Mouse (Mus musculus): ENCODE measurements at regions not wholly inside any gene's neighbourhood (a gene's known extent, or its start where the extent isn't known, plus 50 kb on each side); places are given as distances from the start of the nearest gene placed in this dataset.

- Histone ChIP-seq H3K4me3 (ENCODE audit: low read depth, low read length) (no peak overlapping the region), H3K36me3 (ENCODE audit: control insufficient read depth, insufficient read depth, low read length) (no peaks in the 10 kb centered on the region), H3K4me1 (ENCODE audit: control insufficient read depth, insufficient read depth, low read length) (peaks cover 25% of the 10 kb centered on the region), H3K27ac (ENCODE audit: low read length) (no peak overlapping the region), H3K9ac (replicated peaks; ENCODE audit: low read depth, low read length) (no peak overlapping the region), H3K27me3 (ENCODE audit: control insufficient read depth, insufficient read depth, low read length) (no peaks in the 10 kb centered on the region), H3K4me2 (replicated peaks; ENCODE audit: low read depth, low read length) (no peak overlapping the region), H3K9me3 (ENCODE audit: control insufficient read depth, low read depth, low read length) (no peaks in the 10 kb centered on the region)
- WGBS = 69% methylated on average over 5 of the region's 5 CpGs
- no peak for ATAC-seq (ENCODE audit: insufficient number of reproducible peaks, insufficient read depth, low FRiP score, low read depth)
Measured at GRCm38 (mm10) chr9:35363079-35363478, 57.8 kb upstream of the Cdon start.

- H3K36me3 ChIP-seq (ENCODE audit: control insufficient read depth, insufficient read depth, low read length) = no peaks in the 10 kb centered on the region
- no peaks in the 10 kb centered on the region for H3K27me3 ChIP-seq (ENCODE audit: control insufficient read depth, insufficient read depth, low read length)
- WGBS = 30% methylated on average over 4 of the region's 4 CpGs
- H3K4me3 ChIP-seq (ENCODE audit: low read depth, low read length) = no peak overlapping the region
- no peak for ATAC-seq (ENCODE audit: insufficient number of reproducible peaks, insufficient read depth, low FRiP score, low read depth)
- H3K27ac ChIP-seq (ENCODE audit: low read length) = no peak overlapping the region
- no peak overlapping the region for H3K4me2 ChIP-seq (replicated peaks; ENCODE audit: low read depth, low read length)
- no peaks in the 10 kb centered on the region for H3K9me3 ChIP-seq (ENCODE audit: control insufficient read depth, low read depth, low read length)
- peaks cover 25% of the 10 kb centered on the region for H3K4me1 ChIP-seq (ENCODE audit: control insufficient read depth, insufficient read depth, low read length)
- no peak overlapping the region for H3K9ac ChIP-seq (replicated peaks; ENCODE audit: low read depth, low read length)
Measured at GRCm38 (mm10) chr9:35363936-35364335, 57.0 kb upstream of the Cdon start.

GRCm38 (mm10) chr9:35365975-35366374, 55.0 kb upstream of the Cdon start:
- Histone ChIP-seq H3K36me3 (ENCODE audit: control insufficient read depth, insufficient read depth, low read length) (no peaks in the 10 kb centered on the region), H3K27ac (ENCODE audit: low read length) (no peak overlapping the region), H3K4me1 (ENCODE audit: control insufficient read depth, insufficient read depth, low read length) (peaks cover 8% of the 10 kb centered on the region; the same call in 1 of the 2 replicates), H3K9me3 (ENCODE audit: control insufficient read depth, low read depth, low read length) (no peaks in the 10 kb centered on the region), H3K9ac (replicated peaks; ENCODE audit: low read depth, low read length) (no peak overlapping the region), H3K4me3 (ENCODE audit: low read depth, low read length) (no peak overlapping the region), H3K4me2 (replicated peaks; ENCODE audit: low read depth, low read length) (no peak overlapping the region), H3K27me3 (ENCODE audit: control insufficient read depth, insufficient read depth, low read length) (no peaks in the 10 kb centered on the region)
- 96% methylated on average over 5 of the region's 5 CpGs for WGBS
- no peak for ATAC-seq (ENCODE audit: insufficient number of reproducible peaks, insufficient read depth, low FRiP score, low read depth)

GRCm38 (mm10) chr9:35369063-35369462, 51.9 kb upstream of the Cdon start:
- no peak overlapping the region for H3K27ac ChIP-seq (ENCODE audit: low read length)
- H3K4me1 ChIP-seq (ENCODE audit: control insufficient read depth, insufficient read depth, low read length) = no peaks in the 10 kb centered on the region
- ATAC-seq (ENCODE audit: insufficient number of reproducible peaks, insufficient read depth, low FRiP score, low read depth) = no peak
- H3K27me3 ChIP-seq (ENCODE audit: control insufficient read depth, insufficient read depth, low read length) = no peaks in the 10 kb centered on the region
- no peak overlapping the region for H3K4me3 ChIP-seq (ENCODE audit: low read depth, low read length)
- no peak overlapping the region for H3K9ac ChIP-seq (replicated peaks; ENCODE audit: low read depth, low read length)
- H3K4me2 ChIP-seq (replicated peaks; ENCODE audit: low read depth, low read length) = no peak overlapping the region
- no peaks in the 10 kb centered on the region for H3K36me3 ChIP-seq (ENCODE audit: control insufficient read depth, insufficient read depth, low read length)
- no peaks in the 10 kb centered on the region for H3K9me3 ChIP-seq (ENCODE audit: control insufficient read depth, low read depth, low read length)
- WGBS = 65% methylated on average over 5 of the region's 5 CpGs

- Histone ChIP-seq H3K27ac (ENCODE audit: low read length) (no peak overlapping the region), H3K4me1 (ENCODE audit: control insufficient read depth, insufficient read depth, low read length) (no peaks in the 10 kb centered on the region), H3K4me3 (ENCODE audit: low read depth, low read length) (no peak overlapping the region), H3K9ac (replicated peaks; ENCODE audit: low read depth, low read length) (no peak overlapping the region), H3K9me3 (ENCODE audit: control insufficient read depth, low read depth, low read length) (no peaks in the 10 kb centered on the region), H3K4me2 (replicated peaks; ENCODE audit: low read depth, low read length) (no peak overlapping the region), H3K27me3 (ENCODE audit: control insufficient read depth, insufficient read depth, low read length) (no peaks in the 10 kb centered on the region), H3K36me3 (ENCODE audit: control insufficient read depth, insufficient read depth, low read length) (no peaks in the 10 kb centered on the region)
- ATAC-seq (ENCODE audit: insufficient number of reproducible peaks, insufficient read depth, low FRiP score, low read depth) = no peak
- 83% methylated on average over 3 of the region's 3 CpGs for WGBS
Measured at GRCm38 (mm10) chr9:35370031-35370430, 50.9 kb upstream of the Cdon start.

GRCm38 (mm10) chr9:35370895-35371294, 50.0 kb upstream of the Cdon start:
- Histone ChIP-seq H3K36me3 (ENCODE audit: control insufficient read depth, insufficient read depth, low read length) (no peaks in the 10 kb centered on the region), H3K9me3 (ENCODE audit: control insufficient read depth, low read depth, low read length) (no peaks in the 10 kb centered on the region), H3K9ac (replicated peaks; ENCODE audit: low read depth, low read length) (no peak overlapping the region), H3K4me1 (ENCODE audit: control insufficient read depth, insufficient read depth, low read length) (no peaks in the 10 kb centered on the region), H3K4me2 (replicated peaks; ENCODE audit: low read depth, low read length) (no peak overlapping the region), H3K27ac (ENCODE audit: low read length) (no peak overlapping the region), H3K4me3 (ENCODE audit: low read depth, low read length) (no peak overlapping the region), H3K27me3 (ENCODE audit: control insufficient read depth, insufficient read depth, low read length) (no peaks in the 10 kb centered on the region)
- ATAC-seq (ENCODE audit: insufficient number of reproducible peaks, insufficient read depth, low FRiP score, low read depth) = no peak
- WGBS = 95% methylated on average over 3 of the region's 3 CpGs

All from stomach, embryonic 14.5 days (tissue).